Mouse (Mus musculus): ENCODE measurements at regions not wholly inside any gene's neighbourhood (a gene's known extent, or its start where the extent isn't known, plus 50 kb on each side); places are given as distances from the start of the nearest gene placed in this dataset.
"Not testable (repeated sequence)": the region's sequence is repeated elsewhere in the genome, so short reads cannot be mapped to it uniquely, and the experiment has no call there.

GRCm38 (mm10) chr10:25681243-25681642, 145.2 kb upstream of the Smlr1 start:
- no peaks in the 10 kb centered on the region for H3K4me1 ChIP-seq
- no peak overlapping the region for H3K9ac ChIP-seq
- ATAC-seq (ENCODE audit: insufficient number of reproducible peaks, low FRiP score, low TSS enrichment, low read depth) = no peak
- no peak overlapping the region for H3K4me3 ChIP-seq
- no peaks in the 10 kb centered on the region for H3K9me3 ChIP-seq
- WGBS = 16% methylated on average over 6 of the region's 6 CpGs
- H3K4me2 ChIP-seq = no peak overlapping the region
- H3K36me3 ChIP-seq = no peaks in the 10 kb centered on the region
- no peak overlapping the region for H3K27ac ChIP-seq
- no peaks in the 10 kb centered on the region for H3K27me3 ChIP-seq

DNA sequence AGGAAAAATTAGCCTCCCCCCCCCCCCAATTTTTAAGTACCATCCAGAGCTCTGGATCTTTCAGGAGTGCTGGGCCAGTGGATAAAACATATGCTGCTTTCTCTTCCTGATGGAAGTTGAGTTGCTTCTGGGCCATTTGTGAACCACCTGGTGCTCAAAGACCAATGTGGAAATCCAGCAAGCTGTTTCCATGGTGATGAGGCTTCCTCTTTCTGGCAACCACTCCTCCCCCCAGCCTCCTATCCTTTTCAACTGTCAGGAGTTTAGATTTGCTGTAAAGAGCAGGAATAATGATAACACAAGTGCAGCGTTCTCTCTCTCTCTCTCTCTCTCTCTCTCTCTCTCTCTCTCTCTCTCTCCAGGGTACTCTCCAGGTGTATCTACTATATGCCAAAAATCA, 141.8 kb upstream of the Smlr1 start:
- ATAC-seq (ENCODE audit: insufficient number of reproducible peaks, low FRiP score, low TSS enrichment, low read depth) = no peak
- H3K4me3 ChIP-seq = no peak overlapping the region
- WGBS = 62% methylated on average over 1 of the region's 1 CpGs
- H3K4me2 ChIP-seq = no peak overlapping the region
- no peaks in the 10 kb centered on the region for H3K27me3 ChIP-seq
- no peak overlapping the region for H3K27ac ChIP-seq
- H3K9ac ChIP-seq = no peak overlapping the region
- no peaks in the 10 kb centered on the region for H3K36me3 ChIP-seq
- no peaks in the 10 kb centered on the region for H3K9me3 ChIP-seq
- no peaks in the 10 kb centered on the region for H3K4me1 ChIP-seq

DNA sequence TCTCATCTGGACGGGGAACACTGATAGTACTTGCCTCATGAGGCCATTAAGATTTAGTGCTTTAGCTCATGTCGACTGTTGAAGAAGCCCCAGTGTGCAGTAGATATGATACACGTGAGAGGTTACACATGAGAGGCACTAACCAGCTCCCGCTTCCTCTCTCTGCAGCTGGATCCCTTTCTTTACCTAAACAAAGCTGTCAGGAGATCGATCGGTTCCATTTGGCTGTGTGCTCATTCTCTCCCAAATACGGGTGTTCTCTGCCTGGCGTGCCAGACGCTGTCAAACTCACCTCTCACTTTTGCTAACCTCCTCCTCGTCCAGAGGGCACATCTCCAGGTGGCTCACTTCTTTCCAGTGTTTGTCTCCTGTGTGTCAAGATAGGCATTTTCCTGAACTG, 139.3 kb upstream of the Smlr1 start:
- Histone ChIP-seq H3K4me3 (no peak overlapping the region), H3K4me1 (no peaks in the 10 kb centered on the region), H3K4me2 (no peak overlapping the region), H3K36me3 (no peaks in the 10 kb centered on the region), H3K9me3 (no peaks in the 10 kb centered on the region), H3K9ac (no peak overlapping the region), H3K27ac (no peak overlapping the region), H3K27me3 (no peaks in the 10 kb centered on the region)
- 67% methylated on average over 10 of the region's 10 CpGs for WGBS
- ATAC-seq (ENCODE audit: insufficient number of reproducible peaks, low FRiP score, low TSS enrichment, low read depth) = no peak

GRCm38 (mm10) chr10:25670061-25670460, 134.0 kb upstream of the Smlr1 start:
- 76% methylated on average over 1 of the region's 1 CpGs for WGBS
- ATAC-seq (ENCODE audit: insufficient number of reproducible peaks, low FRiP score, low TSS enrichment, low read depth) = no peak
- Histone ChIP-seq H3K4me2 (no peak overlapping the region), H3K27ac (no peak overlapping the region), H3K4me3 (no peak overlapping the region), H3K27me3 (no peaks in the 10 kb centered on the region), H3K9me3 (no peaks in the 10 kb centered on the region), H3K4me1 (no peaks in the 10 kb centered on the region), H3K9ac (no peak overlapping the region), H3K36me3 (no peaks in the 10 kb centered on the region)

GRCm38 (mm10) chr10:25652742-25653563, 116.9 kb upstream of the Smlr1 start:
- Histone ChIP-seq H3K27ac (no peak overlapping the region), H3K4me3 (no peak overlapping the region), H3K9me3 (no peaks in the 10 kb centered on the region), H3K4me1 (no peaks in the 10 kb centered on the region), H3K9ac (no peak overlapping the region), H3K27me3 (no peaks in the 10 kb centered on the region), H3K4me2 (no peak overlapping the region), H3K36me3 (no peaks in the 10 kb centered on the region)
- 56% methylated on average over 16 of the region's 16 CpGs for WGBS
- no peak for ATAC-seq (ENCODE audit: insufficient number of reproducible peaks, low FRiP score, low TSS enrichment, low read depth)

DNA sequence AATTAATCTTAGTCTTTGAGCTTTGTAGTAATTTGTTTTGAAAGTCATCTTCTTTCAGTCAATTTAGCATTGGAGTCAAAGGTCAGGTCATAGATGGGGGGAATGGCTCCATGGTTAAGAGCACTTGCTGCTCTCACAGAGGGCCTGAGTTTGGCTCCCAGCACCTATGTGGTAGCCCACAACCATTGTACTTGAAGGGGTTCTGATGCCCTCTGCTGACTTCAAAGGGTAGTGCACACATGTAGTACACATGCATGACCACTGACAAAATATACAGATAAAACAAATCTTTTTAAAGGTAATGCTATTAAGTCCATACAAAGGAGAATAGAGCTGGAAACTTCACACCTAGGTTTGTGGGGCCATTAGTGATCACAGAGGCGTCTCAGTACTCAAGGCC, 111.7 kb upstream of the Smlr1 start:
- Histone ChIP-seq H3K4me2 (no peak overlapping the region), H3K4me3 (no peak overlapping the region), H3K9ac (no peak overlapping the region), H3K36me3 (no peaks in the 10 kb centered on the region), H3K9me3 (no peaks in the 10 kb centered on the region), H3K4me1 (no peaks in the 10 kb centered on the region), H3K27ac (no peak overlapping the region), H3K27me3 (no peaks in the 10 kb centered on the region)
- no peak for ATAC-seq (ENCODE audit: insufficient number of reproducible peaks, low FRiP score, low TSS enrichment, low read depth)
- 86% methylated on average over 1 of the region's 1 CpGs for WGBS

DNA sequence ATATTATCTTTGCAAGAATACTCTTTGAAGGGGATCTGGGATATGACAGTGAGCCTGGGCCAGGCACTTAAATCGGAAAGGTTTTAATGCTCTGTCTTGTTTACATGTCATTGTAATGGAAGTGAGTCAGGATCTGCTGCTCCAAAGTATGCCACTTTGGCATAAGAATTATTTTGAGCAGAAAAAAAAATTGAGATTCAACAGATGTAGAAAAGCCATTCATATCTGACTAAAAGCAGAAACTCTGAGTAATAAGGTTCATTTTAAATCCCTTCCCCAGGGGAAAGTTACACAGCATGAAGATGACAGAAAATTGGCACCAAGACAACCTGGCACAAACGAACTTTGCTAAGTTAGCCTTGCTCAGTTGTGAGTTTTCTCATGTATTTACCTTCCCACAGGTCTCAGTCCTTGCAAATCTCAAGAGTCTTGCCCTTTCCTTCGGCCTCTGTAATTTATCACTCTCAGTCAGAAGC, 107.5 kb upstream of the Smlr1 start:
- ATAC-seq (ENCODE audit: insufficient number of reproducible peaks, low FRiP score, low TSS enrichment, low read depth) = no peak
- Histone ChIP-seq H3K9ac (no peak overlapping the region), H3K9me3 (no peaks in the 10 kb centered on the region), H3K27me3 (no peaks in the 10 kb centered on the region), H3K36me3 (no peaks in the 10 kb centered on the region), H3K27ac (no peak overlapping the region), H3K4me2 (no peak overlapping the region), H3K4me1 (no peaks in the 10 kb centered on the region), H3K4me3 (no peak overlapping the region)
- 49% methylated on average over 3 of the region's 3 CpGs for WGBS

GRCm38 (mm10) chr10:25642079-25642696, 106.1 kb upstream of the Smlr1 start:
- Histone ChIP-seq H3K4me3 (no peak overlapping the region), H3K27ac (no peak overlapping the region), H3K27me3 (no peaks in the 10 kb centered on the region), H3K4me2 (no peak overlapping the region), H3K36me3 (no peaks in the 10 kb centered on the region), H3K9ac (no peak overlapping the region), H3K9me3 (no peaks in the 10 kb centered on the region), H3K4me1 (no peaks in the 10 kb centered on the region)
- no peak for ATAC-seq (ENCODE audit: insufficient number of reproducible peaks, low FRiP score, low TSS enrichment, low read depth)
- 85% methylated on average over 9 of the region's 9 CpGs for WGBS

DNA sequence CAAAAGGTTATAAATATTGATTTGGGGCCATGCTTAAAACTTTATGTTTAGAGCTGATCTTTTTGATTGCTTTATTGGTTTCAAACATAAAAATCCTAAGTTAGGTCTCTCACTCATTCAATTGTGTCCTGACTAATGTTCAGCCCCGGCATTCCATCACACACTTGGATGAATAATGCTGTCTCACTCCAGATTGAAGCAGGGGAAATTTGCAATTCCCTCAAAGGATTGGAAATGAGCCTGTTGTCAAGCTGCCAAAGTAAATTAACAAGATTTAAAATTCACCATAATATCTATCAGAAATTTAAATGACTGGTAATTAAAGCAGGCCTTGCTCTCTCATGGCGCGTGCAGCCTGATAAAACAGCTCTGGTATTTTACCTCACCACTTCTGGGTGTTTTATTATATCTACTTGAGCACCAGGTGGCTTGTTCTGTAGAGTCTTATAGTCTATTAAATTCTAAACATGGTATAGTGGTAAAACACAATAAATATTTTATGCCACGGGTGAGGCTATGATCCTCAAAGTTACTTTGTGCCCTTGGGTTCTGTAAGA, 97.1 kb upstream of the Smlr1 start:
- no peak for ATAC-seq (ENCODE audit: insufficient number of reproducible peaks, low FRiP score, low TSS enrichment, low read depth)
- Histone ChIP-seq H3K36me3 (no peaks in the 10 kb centered on the region), H3K4me2 (no peak overlapping the region), H3K27ac (no peak overlapping the region), H3K9me3 (no peaks in the 10 kb centered on the region), H3K27me3 (no peaks in the 10 kb centered on the region), H3K9ac (no peak overlapping the region), H3K4me1 (no peaks in the 10 kb centered on the region), H3K4me3 (no peak overlapping the region)
- WGBS = 44% methylated on average over 4 of the region's 4 CpGs

DNA sequence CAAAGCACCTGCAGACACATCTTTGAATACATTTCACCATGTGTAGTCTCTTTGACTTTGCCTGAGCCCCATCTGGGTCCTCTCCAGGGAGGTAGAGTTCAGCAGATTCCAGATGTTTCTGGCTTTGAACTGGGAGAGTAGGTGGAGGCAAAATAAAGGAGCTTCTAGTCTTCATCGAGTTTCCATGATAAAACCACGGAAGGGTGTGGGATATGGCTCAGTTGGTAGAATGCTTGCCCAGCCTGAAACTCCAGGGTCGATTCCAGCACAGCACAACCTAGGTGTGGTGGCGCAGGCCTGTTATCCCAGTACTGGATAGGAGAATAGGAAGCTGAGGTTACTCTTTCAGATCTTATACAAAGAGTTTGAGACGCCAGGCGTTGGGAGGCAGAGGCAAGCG, 96.2 kb upstream of the Smlr1 start:
- Histone ChIP-seq H3K4me2 (no peak overlapping the region), H3K9me3 (no peaks in the 10 kb centered on the region), H3K4me1 (no peaks in the 10 kb centered on the region), H3K27ac (no peak overlapping the region), H3K9ac (no peak overlapping the region), H3K4me3 (no peak overlapping the region), H3K27me3 (no peaks in the 10 kb centered on the region), H3K36me3 (no peaks in the 10 kb centered on the region)
- 76% methylated on average over 7 of the region's 7 CpGs for WGBS
- ATAC-seq (ENCODE audit: insufficient number of reproducible peaks, low FRiP score, low TSS enrichment, low read depth) = no peak

DNA sequence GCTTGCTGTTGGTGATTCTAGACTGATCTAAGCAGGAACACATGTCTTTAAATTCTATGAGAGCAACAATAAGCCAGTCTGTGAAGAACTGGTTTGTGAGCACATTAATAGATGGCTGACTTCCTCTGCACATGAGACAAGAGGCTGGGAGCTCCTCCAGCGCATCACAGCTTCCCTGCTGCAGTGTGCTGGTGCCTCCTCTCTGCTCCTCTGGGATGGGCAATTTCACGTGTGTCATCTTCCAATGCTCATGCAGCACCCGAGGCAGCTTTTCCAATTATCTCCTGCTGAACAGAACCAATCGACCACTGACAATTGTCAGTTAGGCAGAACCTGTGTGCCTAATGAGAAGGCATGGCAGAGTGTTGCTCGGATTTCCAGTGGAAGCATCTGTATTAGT, 86.5 kb upstream of the Smlr1 start:
- WGBS = 71% methylated on average over 5 of the region's 5 CpGs
- Histone ChIP-seq H3K4me3 (no peak overlapping the region), H3K9ac (no peak overlapping the region), H3K27ac (no peak overlapping the region), H3K27me3 (no peaks in the 10 kb centered on the region), H3K36me3 (no peaks in the 10 kb centered on the region), H3K4me2 (no peak overlapping the region), H3K4me1 (peaks cover 7% of the 10 kb centered on the region; the same call in 1 of the 2 replicates), H3K9me3 (no peaks in the 10 kb centered on the region)
- no peak for ATAC-seq (ENCODE audit: insufficient number of reproducible peaks, low FRiP score, low TSS enrichment, low read depth)

GRCm38 (mm10) chr10:25621747-25622134, 85.7 kb upstream of the Smlr1 start:
- ATAC-seq (ENCODE audit: insufficient number of reproducible peaks, low FRiP score, low TSS enrichment, low read depth) = 0 out of 2 replicates have a peak, but pooled peaks have one; percentile 35
- not testable (repeated sequence) for H3K9me3 ChIP-seq, H3K4me3 ChIP-seq, H3K4me2 ChIP-seq, H3K36me3 ChIP-seq, H3K4me1 ChIP-seq, H3K9ac ChIP-seq, H3K27ac ChIP-seq, H3K27me3 ChIP-seq
- 42% methylated on average over 1 of the region's 1 CpGs for whole genome bisulfite sequencing

Data from limb, embryonic 15.5 days (tissue).